Mouse (Mus musculus) stomach, embryonic 14.5 days (tissue): ENCODE data around the gene Praf2. TPM values are rescaled to one million over a fixed set of nuclear protein-coding genes. Genes with fewer than 3 reads are reported as not detected.
"Not testable (repeated sequence)": the region's sequence is repeated elsewhere in the genome, so short reads cannot be mapped to it uniquely, and the experiment has no call there.

ENCODE experiments used
- ATAC-seq: fragments of 200-750 bp; cut with Nextera tagmentation; 2 replicates; pipeline ENCODE4 v1.8.0; 2017; ENCODE audit warnings: low read depth, moderate TSS enrichment; ENCODE audit not compliant: insufficient number of reproducible peaks, insufficient read depth, low FRiP score
- H3K27ac ChIP-seq: fragments of 300-500 bp; sonication (generic); 2 replicates; pipeline ENCODE4 v1.5.1; 2014; ENCODE audit warnings: mild to moderate bottlenecking, low read length, moderate library complexity, mixed read lengths
- H3K27me3 ChIP-seq: fragments of 300-500 bp; sonication (generic); 2 replicates; pipeline ENCODE4 v1.6.1; 2014; ENCODE audit warnings: low read length, control low read depth, mixed read lengths; ENCODE audit not compliant: control insufficient read depth, insufficient read depth
- H3K36me3 ChIP-seq: fragments of 300-500 bp; sonication (generic); 2 replicates; pipeline ENCODE4 v1.6.1; 2014; ENCODE audit warnings: mild to moderate bottlenecking, control low read depth, low read length, moderate library complexity, mixed read lengths; ENCODE audit not compliant: control insufficient read depth, insufficient read depth
- H3K4me1 ChIP-seq: fragments of 300-500 bp; sonication (generic); 2 replicates; pipeline ENCODE4 v1.6.1; 2014; ENCODE audit warnings: low read length, control low read depth, mixed read lengths; ENCODE audit not compliant: control insufficient read depth, insufficient read depth
- H3K4me2 ChIP-seq: fragments of 300-500 bp; sonication (generic); replicated peaks from 2 replicates; pipeline ENCODE4 v1.6.1; 2014; ENCODE audit warnings: low read depth, low read length, control low read depth
- H3K4me3 ChIP-seq: fragments of 300-500 bp; sonication (generic); 2 replicates; pipeline ENCODE4 v1.5.1; 2014; ENCODE audit warnings: low read depth, low read length, control low read depth
- H3K9ac ChIP-seq: fragments of 300-500 bp; sonication (generic); replicated peaks from 2 replicates; pipeline ENCODE4 v1.6.1; 2014; ENCODE audit warnings: low read depth, mild to moderate bottlenecking, control low read depth, low read length, moderate library complexity, mixed read lengths
- H3K9me3 ChIP-seq: fragments of 300-500 bp; sonication (generic); 2 replicates; pipeline ENCODE4 v1.6.1; 2016; ENCODE audit warnings: low read depth, low read length, control low read depth; ENCODE audit not compliant: control insufficient read depth
- WGBS: fragments of 180-500 bp; shearing (Covaris S2); extraction: QIAGEN DNeasy Blood & Tissue Kit; methylation state at CpG from one replicate; pipeline ENCODE4 v1.1.7; 2014; 5-methylcytosine and 5-hydroxymethylcytosine counted together
- polyA plus RNA-seq: library from polyadenylated mRNA; unstranded; fragments of >200 nt; fragmentation: Nextera tagmentation; extraction: Ambion mirVana; gene quantifications from 2 replicates; pipeline ENCODE4 v1.2.1, GENCODE M21; 2014

The Praf2 gene
- polyA plus RNA-seq, 1 experiment from 2014 or later = 95.7 TPM

GRCm38 (mm10) chrX:7743470-7743869, 15.2 kb downstream of the Praf2 start:
- H3K9ac ChIP-seq = no peak overlapping the region
- H3K27ac ChIP-seq = no peak overlapping the region
- no peaks in the 10 kb centered on the region for H3K4me1 ChIP-seq
- H3K4me2 ChIP-seq = no peak overlapping the region
- no peaks in the 10 kb centered on the region for H3K9me3 ChIP-seq
- no peaks in the 10 kb centered on the region for H3K36me3 ChIP-seq
- WGBS = 51% methylated on average over 5 of the region's 5 CpGs
- H3K27me3 ChIP-seq = no peaks in the 10 kb centered on the region
- no peak overlapping the region for H3K4me3 ChIP-seq
- no peak for ATAC-seq

GRCm38 (mm10) chrX:7744940-7745339, 16.7 kb downstream of the Praf2 start:
- H3K36me3 ChIP-seq = no peaks in the 10 kb centered on the region
- no peak overlapping the region for H3K27ac ChIP-seq
- H3K4me3 ChIP-seq = no peak overlapping the region
- WGBS = 29% methylated on average over 1 of the region's 1 CpGs
- H3K27me3 ChIP-seq = no peaks in the 10 kb centered on the region
- no peaks in the 10 kb centered on the region for H3K9me3 ChIP-seq
- H3K4me1 ChIP-seq = no peaks in the 10 kb centered on the region
- H3K9ac ChIP-seq = no peak overlapping the region
- H3K4me2 ChIP-seq = no peak overlapping the region
- ATAC-seq = no peak

GRCm38 (mm10) chrX:7745429-7745828, 17.2 kb downstream of the Praf2 start:
- no peak overlapping the region for H3K4me3 ChIP-seq
- ATAC-seq = no peak
- no peak overlapping the region for H3K27ac ChIP-seq
- H3K27me3 ChIP-seq = no peaks in the 10 kb centered on the region
- H3K4me1 ChIP-seq = no peaks in the 10 kb centered on the region
- no peaks in the 10 kb centered on the region for H3K36me3 ChIP-seq
- H3K4me2 ChIP-seq = no peak overlapping the region
- H3K9ac ChIP-seq = no peak overlapping the region
- WGBS = 86% methylated on average over 8 of the region's 8 CpGs
- H3K9me3 ChIP-seq = no peaks in the 10 kb centered on the region

GRCm38 (mm10) chrX:7750432-7751116, 22.3 kb downstream of the Praf2 start, which contains the start of gene Ccdc120:
Ccdc120 (minus strand) TSS chrX:7750905.
- WGBS = 14% methylated on average over 56 of the region's 56 CpGs
- Histone ChIP-seq H3K4me3 (peak within 1 kb of the TSS; percentile 54), H3K4me2 (peak within 1 kb of the TSS; percentile 47), H3K4me1 (no peaks in the 10 kb centered on the region), H3K9ac (peak within 1 kb of the TSS; percentile 46), H3K27ac (no peak within 1 kb of the TSS), H3K36me3 (no peaks in the 10 kb centered on the region), H3K9me3 (no peaks in the 10 kb centered on the region), H3K27me3 (no peaks in the 10 kb centered on the region)
- ATAC-seq = peak; percentile 78; the same call in 1 of the 2 replicates

- H3K4me3 ChIP-seq, H3K27ac ChIP-seq, H3K27me3 ChIP-seq, ATAC-seq, H3K4me1 ChIP-seq, H3K36me3 ChIP-seq, H3K9ac ChIP-seq, H3K4me2 ChIP-seq, H3K9me3 ChIP-seq: not testable (repeated sequence)
- WGBS = 19% methylated on average over 3 of the region's 3 CpGs
Observed at GRCm38 (mm10) chrX:7753627-7754026, 25.4 kb downstream of the Praf2 start.

GRCm38 (mm10) chrX:7762137-7762920, 34.1 kb downstream of the Praf2 start, which contains the start of gene Tfe3:
Tfe3 (plus strand) TSS chrX:7762560.
- Histone ChIP-seq H3K9me3 (no peaks in the 10 kb centered on the region), H3K27ac (peak within 1 kb of the TSS; percentile 39; the same call in 1 of the 2 replicates), H3K4me2 (peak within 1 kb of the TSS; percentile 57), H3K9ac (peak within 1 kb of the TSS; percentile 63), H3K36me3 (peaks cover 4% of the 10 kb centered on the region; the same call in 1 of the 2 replicates), H3K4me1 (no peaks in the 10 kb centered on the region), H3K4me3 (peak within 1 kb of the TSS; percentile 57), H3K27me3 (no peaks in the 10 kb centered on the region)
- peak; percentile 97 for ATAC-seq
- 15% methylated on average over 38 of the region's 38 CpGs for WGBS

GRCm38 (mm10) chrX:7762921-7763197, 34.6 kb downstream of the Praf2 start:
- peak overlapping the region; percentile 39; the same call in 1 of the 2 replicates for H3K27ac ChIP-seq
- H3K9ac ChIP-seq = peak overlapping the region; percentile 63
- 0 out of 2 replicates have a peak, but pooled peaks have one; percentile 1 for ATAC-seq
- peak overlapping the region; percentile 57 for H3K4me2 ChIP-seq
- WGBS = 19% methylated on average over 21 of the region's 21 CpGs
- no peaks in the 10 kb centered on the region for H3K27me3 ChIP-seq
- no peaks in the 10 kb centered on the region for H3K9me3 ChIP-seq
- peaks cover 4% of the 10 kb centered on the region; the same call in 1 of the 2 replicates for H3K36me3 ChIP-seq
- peak overlapping the region; percentile 57 for H3K4me3 ChIP-seq
- no peaks in the 10 kb centered on the region for H3K4me1 ChIP-seq

- ATAC-seq = no peak
Observed at GRCm38 (mm10) chrX:7763631-7764393, 35.6 kb downstream of the Praf2 start.

More at GRCm38 (mm10) chrX:7763631-7764393, 35.6 kb downstream of the Praf2 start:
- Histone ChIP-seq H3K9me3 (no peaks in the 10 kb centered on the region), H3K27me3 (no peaks in the 10 kb centered on the region), H3K36me3 (peaks cover 4% of the 10 kb centered on the region; the same call in 1 of the 2 replicates), H3K4me2 (peak overlapping the region; percentile 57), H3K4me3 (peak overlapping the region; percentile 57), H3K9ac (peak overlapping the region; percentile 63; the same call in 1 of the 2 replicates), H3K27ac (peak overlapping the region; percentile 39; the same call in 1 of the 2 replicates), H3K4me1 (no peaks in the 10 kb centered on the region)
- 18% methylated on average over 22 of the region's 22 CpGs for WGBS
